Mouse (Mus musculus) cerebellum, adult 8-10 months (tissue): ENCODE results near the gene Cluap1.

Experiments
- DNase-seq: peaks from one replicate; pipeline ENCODE4 v3.0.0; 2022

The Cluap1 gene

DNA sequence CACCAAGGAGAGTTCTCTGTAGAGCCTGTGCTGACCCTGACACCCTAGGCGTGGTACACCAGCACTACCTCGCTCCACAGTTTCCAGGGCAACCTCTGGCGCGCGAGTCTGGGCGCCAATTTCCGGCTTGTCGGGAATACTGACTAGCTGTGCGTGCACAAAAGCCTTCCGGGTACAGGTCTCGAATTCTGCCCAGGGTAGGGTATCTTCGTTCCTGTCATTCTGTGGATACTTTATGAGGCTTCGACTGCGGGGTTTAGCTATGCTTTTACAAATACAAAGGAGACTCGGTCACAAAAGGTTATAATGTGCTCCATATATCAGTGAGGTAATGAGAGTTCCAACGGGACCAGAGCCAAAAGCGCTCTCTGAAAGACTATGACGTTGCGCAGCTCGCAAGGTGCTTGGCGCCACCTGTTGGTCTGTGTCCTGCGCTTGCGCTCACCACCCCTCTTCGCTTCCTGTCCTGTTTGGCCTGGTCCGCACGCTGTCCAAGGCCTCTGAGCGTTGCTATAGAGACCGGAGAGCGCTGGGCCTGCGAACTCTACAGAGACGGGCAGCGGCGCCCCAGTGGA, at the start of gene Cluap1, which contains the start of gene 1700037C18Rik:
Gene Cluap1 (plus strand): TSS at position 265 of the 575 bp plus-strand sequence.
Gene 1700037C18Rik (minus strand): TSS at position 153 of the 575 bp plus-strand sequence.
- peak; percentile 95 for DNase-seq

DNA sequence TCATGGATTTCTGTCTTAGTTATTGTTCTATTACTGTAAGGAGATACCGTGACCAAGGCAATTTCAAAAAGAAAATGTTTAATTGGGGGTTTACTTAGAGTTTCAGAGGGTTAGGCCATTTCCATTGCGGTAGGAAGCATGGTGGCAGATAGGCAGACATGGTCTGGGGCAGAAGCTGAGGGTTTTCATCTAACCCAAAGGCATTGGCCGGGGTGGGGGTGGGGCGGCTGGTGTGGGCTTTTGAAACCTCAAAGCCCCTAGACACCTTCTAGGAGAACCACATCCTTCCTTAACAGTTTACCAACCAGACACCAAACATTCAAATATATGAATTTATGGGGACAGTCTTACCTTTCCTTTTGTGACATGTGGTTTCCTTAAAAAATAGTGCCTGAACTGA, 49.3 kb upstream of the Cluap1 start:
- DNase-seq, result no peak

DNA sequence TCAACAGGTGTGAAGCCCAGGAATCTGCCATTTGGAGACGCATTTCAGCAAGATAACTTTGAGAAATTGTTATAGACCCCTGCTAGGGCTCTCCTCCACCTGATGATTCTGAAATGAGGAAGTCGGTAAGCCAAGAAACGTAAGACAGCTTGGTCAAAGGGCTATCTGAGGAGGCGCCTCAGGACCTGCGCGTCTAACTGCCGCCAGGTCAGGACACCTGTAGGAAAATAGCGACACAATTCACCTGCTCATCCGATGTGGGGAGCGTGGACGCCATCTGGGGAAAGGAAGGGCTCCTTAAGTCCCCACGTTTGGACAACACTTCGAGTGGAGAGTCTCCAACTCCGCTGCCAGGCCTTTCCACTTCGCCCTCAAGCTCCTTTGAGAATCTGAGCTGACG, 36.8 kb upstream of the Cluap1 start:
- no peak for DNase-seq

DNA sequence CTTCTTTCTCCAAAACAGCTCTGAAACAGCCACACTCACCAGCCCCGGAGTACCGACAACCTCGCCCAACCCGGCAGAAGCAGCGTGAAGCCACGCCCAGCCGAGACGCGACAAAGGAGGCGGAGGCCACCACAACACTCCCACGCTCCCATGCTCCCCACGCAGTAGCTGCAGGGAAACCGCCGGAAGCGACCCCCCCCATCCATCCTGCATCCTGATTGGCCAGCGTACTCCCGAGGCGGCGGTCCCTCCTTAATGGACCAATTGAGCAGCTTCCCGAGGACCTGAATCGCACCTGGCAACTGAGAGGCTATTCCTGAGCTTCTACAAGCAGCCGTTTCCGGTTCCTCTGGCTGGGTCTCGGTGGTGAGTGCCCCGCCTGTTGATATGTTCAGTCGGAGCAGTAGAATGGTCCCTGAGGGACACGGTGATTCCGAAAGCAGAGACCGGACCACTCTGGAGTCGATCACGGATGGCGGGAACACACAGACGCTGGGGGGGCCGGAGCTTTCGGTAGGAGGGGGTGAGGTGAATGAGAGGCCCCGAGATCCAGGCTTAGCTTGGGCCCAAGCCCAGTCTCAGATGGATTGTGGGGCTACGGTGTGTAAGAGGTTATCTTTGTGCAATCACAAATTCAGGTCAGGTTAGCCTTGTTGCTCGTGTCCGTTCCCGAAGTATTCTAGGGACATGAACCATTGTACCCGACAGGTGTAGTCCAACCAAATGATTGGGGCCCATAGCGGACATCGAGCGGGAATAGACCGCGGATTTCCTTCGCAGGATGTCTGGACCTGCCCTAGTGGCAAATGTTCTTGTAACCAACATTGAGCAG, 36.2 kb upstream of the Cluap1 start, which contains the start of gene Naa60:
Gene Naa60 (plus strand): TSS at position 160 of the 832 bp plus-strand sequence.
- peak; percentile 83 for DNase-seq

DNA sequence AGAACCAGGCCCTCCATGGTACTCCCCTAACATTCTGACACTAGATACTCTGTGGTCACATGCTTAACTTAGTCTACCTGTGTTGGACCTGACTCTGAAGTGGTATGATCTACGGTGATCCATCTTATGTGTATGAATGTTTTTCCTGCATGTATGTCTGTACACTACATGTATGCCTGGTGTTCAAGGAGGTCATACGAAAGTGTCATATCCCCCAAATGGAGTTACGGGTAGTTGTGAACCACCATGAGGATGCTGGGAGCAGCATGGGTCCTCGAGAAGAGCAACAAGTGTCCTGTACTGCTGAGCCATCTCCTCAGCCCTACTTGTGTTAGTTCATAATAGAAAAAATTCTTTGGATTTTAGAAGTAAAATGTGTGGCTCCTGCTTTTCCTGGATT, 32.3 kb upstream of the Cluap1 start:
- DNase-seq, result no peak

DNA sequence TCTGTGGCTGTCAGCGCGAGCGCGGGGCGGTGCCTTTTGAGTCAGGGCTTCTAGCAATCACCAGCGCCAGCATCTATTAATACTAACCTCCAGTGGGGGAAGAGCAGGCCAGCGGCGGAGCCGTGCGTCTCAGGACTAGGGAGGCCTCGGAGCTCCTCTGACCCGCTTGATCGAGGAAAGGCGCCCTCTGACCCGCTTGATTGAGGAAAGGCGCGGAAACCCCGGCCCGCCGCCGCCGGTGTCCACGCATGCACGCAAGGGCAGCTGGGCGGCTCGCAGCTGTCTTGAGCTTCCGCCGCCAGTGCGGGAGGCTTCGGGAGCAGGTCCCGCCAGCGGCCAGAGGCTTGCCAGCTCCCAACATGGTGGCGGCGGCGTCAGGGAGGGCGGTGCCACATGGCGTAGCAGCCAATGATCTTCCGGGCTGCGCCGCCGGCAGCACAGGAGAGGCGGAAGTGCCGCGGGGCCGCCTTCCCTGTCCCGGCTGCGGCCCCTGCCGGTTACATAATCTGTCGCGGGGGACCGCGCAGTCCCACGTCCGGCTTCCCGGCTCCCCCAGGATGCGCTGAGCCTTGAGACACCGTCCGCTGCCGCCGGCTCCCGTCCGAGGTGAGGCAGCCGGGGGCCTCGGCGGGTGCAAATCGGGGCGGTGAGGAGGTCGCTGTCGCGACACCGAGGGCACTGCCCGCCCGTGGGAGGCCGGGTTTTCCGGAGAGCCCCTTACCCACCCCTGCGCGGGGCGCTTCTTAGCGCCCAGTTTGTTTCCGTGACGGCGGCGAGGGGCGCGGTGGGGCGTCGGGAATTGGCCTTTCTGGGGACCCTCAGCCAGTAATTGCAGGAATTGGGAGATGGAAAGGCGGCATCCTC, 24.2 kb upstream of the Cluap1 start, which contains the start of the genes Zfp597 and Gm20695:
Gene Zfp597 (minus strand): TSS at position 361 of the 864 bp plus-strand sequence.
Gene Gm20695 (plus strand): TSS at position 448 of the 864 bp plus-strand sequence.
- peak; percentile 92 for DNase-seq

DNA sequence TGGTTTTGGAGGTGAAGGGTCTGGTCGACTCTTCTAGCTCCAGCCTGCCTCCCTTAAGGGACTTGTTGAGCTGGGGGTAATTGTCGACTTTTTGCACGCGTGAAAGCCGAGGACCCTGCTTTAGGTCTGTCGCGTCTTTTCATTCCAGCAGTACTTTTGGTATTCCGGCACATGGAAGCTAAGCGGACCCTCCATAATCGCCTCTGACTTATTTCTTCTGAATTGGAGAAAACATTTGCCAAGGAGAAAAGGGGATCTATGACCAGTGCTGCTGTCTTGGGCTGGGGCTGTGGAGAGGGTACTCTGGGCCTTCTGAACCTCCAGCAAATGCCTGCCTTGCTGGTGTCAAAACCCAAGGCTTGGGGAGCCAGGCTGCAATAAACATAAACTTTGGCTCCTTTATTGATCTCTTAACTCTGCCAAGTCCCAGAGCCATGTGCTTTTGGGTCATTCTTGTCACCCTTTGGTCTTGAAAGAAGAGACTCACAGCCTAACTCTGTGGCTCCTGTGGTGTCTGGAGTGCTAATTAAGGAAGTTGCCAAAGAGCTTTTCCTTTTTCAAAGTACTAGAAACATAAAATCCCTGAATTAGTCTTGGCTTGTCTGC, 23.4 kb upstream of the Cluap1 start:
- no peak for DNase-seq

DNA sequence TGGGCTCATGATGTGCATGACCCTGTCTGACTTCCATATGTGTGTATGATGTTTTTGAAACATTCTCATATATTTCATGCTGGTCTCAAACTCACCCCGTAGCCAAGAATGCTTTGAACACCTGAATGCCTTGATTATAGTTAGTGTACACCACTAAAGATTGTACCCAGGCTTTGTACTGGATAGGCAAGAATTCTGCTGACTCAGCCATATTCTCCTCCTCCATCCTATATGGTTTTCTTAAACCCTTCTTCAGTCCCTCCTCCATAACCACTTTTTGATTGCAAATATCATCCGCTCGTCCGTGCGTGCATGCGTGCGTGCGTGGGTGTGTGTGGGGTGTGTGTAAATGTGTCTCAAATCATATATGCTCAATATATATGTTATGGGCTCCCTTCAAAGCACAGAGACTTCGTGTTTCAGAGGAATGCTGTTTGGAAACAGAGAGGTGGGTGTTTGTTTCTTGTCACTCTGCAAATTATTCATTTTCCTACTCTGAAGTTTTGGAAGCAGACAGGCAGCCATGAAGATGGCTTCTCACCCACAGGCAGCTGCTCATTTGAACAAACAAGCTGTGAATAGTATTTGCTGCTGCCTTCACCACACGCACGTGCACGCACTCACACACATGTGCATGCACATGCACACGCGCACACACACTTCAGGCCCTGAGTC, 16.8 kb upstream of the Cluap1 start:
- no peak for DNase-seq

DNA sequence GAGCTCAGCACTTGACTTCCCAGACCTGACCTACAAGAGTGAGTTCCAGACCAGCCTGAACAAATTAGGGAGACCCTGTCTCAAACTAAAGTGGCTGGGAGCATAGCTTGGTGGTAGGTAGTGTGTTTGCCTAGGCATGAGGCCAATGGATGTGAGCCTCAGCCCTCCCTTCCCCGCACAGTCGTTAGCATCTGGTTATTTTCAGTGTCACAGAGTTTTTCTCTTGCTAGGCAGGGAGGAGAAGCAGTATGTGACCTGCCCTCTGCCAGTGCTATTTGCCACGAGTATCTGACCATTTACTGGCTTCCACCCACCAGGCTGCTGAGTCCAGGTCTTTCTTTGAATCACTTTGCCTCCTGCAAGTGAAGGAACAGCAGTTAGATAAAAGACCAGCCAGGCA, 14.9 kb upstream of the Cluap1 start:
- no peak for DNase-seq

DNA sequence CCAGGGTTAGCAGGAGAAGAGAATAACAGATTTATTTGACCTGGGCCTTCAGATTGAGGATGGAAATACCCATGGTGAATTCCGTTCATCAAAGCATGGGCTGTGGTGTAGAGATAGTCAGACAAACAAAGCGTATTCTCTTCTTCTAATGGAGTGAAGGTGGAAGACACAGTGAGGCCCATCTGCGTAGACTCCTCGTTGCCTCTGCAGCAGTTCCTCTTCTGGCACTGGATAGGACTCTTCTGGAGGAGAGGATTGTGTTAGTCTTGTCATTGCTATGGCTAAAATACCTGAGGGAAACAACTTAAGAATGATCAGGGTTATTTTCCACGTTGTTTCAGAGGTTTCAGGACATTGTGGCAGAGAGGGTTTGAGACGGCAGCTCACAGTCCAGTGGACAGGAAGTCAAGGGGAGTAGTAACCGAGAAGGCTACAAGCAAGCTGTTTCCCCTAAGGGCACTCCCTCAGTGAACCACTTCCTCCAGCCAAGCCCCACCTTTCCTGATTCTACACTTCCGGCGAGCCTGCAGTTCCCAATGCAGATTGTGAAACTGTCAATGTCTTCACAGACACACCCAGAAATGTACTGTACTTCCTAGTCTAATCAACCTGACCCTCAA, 13.3 kb upstream of the Cluap1 start:
- no peak for DNase-seq

DNA sequence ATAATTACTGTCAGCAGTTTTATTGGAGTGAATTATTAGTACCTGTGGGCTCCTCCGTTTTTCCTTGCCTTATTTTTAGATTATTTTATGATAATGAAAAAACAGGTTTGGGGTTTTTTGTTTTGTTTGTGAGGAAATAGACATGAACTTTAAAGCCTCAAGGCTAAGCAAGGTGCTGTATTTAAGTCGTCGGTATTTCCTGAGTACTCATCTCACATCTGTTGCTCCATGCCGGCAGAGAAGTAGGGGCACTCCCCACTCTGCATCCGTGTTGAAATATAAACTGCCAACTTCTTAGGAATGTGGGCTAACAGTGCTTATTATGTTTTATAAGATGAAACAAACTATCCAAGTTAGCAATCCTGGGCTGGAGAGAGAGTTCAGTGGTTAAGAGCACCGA, 12.6 kb upstream of the Cluap1 start:
- no peak for DNase-seq

DNA sequence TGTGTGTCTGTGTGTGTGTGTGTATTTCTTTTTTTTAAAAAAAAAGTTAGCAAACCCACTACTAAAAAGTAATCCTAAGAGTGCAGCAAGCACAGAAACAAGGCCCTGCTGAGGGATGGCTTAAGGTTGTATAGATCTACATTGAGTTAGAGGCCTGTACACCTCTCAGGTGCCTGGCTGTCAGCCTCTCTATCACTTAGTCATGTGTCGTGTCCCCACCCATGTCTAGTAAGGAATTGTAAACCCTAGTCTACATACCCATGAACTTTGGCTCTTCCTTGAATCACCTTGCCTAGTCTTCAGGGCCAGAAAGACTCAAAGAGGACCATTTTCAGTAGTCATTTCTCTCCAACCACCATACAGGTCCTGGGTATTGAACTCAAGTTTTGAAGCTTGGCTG, 12.0 kb upstream of the Cluap1 start:
- DNase-seq, result no peak

DNA sequence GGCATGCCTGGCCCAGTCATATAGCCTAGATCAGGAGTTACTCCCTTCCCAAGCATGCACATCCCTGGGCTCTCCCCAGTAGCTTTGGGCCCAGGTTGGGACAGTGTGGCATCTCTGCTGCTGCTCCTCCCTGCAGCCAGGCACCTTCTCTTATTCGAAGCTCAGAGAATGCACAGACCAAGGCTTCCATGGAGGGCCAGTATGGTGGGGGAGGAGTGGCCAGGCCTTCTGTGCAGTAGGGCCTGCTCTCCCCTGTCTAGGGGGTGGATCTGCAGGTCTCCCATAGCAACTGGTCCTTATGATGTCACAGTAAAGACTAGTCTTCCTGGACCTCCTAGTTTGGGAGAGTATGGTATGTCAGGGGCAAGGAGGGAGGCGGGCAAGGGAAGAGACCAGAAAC, 1.1 kb upstream of the Cluap1 start:
- DNase-seq, result no peak

DNA sequence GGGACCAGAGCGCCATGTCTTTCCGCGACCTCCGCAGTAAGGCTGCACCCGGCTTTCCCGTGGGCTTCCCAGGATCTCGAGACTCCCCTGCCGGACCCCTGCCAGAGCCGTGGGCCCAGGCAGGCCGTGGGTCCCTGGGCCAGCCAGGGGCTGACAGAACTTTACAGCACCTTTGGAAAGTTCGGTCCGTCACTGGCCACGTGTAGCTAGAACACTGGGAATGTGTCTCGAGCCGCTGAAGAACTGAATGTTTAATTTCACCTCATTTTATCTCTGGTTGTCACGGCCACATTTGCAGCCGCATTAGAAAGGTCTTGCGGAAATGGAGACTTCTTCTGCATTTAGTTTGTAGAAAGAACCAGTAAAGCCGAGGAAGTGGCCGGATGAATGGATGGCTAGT, 517 bp downstream of the Cluap1 start:
- no peak for DNase-seq

DNA sequence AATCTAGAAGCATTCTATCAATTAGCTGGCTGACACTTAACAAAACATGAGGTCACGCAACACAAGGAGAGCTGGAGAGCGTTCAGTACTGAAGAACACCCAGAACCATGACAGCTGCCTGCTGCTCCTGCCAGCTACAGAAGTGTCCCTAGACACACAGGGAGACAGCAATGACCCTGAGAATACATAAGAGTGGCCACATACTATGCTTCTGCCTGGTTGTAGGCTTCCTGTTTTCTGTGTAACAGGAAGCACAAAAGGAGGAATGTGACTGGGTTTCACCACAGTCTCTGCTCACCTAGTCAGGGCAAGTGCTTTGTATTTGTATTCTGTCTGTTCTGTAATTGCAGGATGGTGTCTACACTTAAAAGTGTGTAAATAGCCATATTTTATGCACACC, 12.2 kb downstream of the Cluap1 start:
- DNase-seq, result no peak

DNA sequence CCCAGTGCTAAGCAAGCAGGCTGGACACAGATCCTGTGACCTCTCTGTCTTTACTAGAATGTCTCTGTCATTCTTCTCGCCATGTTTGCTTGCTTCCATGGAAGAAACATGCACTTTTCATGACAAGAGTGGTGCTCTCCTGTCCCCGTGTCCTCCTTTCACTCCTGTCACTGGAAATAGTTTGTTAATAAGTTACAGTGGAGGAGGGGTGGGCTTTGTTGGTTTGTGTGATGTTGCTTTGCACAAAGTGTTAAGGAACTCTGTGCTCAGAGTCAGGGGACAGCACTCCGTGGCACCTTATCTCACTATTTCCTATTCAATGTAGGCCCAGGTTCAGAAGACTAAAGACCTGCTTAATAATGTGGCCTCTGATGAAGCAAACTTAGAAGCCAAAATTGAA, 14.9 kb downstream of the Cluap1 start:
- no peak for DNase-seq

DNA sequence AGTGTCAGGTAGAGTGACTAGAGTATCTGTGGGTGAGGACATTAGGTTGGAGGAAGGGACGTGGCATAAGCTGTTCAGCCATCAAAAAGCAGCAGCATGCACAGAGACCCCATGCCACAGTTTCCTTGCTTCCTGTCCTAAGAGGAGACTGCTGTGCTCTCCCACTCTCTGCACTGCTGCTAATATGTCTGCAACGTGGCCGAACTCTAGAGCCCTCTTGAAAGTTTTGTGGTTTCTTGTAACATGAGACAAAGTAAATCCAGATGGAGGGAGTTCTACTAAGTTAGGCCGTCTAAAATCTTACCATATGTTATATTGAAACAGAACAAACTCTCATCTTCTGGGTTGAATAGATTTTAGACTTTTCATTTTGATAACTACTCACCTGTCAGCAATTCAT, 15.4 kb downstream of the Cluap1 start:
- DNase-seq, result no peak

DNA sequence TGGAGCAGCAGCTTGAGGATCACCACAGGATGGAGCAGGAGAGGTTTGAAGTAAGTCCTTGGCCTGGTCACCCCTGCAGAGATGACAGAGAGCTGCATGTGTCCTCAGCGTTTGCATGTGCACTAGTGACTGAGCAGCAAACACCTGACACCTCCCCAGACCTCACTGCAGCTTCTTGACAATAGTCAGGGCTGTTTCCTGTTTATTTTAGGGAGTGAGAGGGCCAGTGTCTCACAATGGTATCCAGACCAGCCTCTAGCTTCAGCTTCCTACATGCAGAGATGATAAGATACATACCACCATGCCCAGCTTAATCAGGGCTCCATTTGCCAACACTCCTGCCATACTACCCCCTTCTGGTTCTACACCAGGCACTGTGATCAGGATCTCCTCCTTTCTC, 20.0 kb downstream of the Cluap1 start:
- no peak for DNase-seq

DNA sequence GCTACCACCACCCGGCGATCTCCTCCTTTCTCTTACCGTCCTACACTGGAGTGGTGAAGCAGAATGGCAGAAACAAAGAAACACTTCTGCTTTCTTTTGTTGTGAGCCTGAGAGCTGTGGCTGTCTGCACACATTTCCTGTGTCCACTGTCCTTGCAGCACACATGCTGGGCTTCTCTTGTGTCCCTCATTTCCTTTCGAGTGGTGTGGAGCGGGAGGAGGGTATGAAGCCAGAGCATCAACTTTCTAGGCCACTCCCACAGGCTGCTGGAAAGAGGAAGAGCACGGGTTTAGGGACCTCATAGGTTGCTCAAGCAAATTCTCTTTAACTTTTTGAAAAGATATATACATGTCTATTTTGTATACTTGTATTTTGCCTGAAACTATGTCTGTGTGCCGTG, 20.6 kb downstream of the Cluap1 start:
- DNase-seq, result no peak

DNA sequence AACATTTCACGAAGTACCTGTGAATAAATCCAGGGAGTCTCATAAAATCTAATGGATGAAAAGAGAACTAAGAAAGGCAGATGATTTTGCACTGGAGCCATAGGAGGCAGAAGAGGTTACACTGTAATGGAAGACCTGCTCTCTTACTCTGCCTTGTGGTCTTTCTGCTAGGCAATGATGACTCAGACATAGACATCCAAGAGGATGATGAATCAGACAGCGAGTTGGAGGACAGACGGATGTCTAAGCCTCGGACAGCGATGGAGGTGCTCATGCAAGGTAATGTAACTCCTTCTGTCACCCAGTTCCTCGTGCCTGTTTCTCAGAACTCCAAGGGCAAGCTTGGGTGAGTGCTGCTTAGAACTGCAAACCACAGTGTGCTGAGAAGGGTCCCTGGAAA, 24.9 kb downstream of the Cluap1 start:
- no peak for DNase-seq

DNA sequence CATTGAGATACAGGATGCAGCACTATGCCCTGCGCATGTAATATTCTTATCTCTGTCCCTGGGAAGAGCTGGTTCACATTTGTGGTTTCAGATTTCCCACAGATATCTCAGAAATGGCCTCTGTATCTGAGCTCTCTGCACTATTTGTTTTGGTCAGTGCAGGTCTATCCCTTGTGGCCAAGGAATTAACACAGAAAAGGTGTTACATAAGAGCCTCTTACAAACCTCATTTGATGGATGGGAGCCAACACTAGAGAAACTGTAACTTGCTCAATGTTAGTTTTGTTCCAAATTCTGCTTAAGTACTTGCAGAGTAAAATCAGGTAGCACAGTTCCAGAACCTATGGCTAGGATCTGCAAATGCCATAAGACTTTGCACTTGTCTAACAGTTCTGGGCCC, 25.5 kb downstream of the Cluap1 start:
- DNase-seq, result no peak

DNA sequence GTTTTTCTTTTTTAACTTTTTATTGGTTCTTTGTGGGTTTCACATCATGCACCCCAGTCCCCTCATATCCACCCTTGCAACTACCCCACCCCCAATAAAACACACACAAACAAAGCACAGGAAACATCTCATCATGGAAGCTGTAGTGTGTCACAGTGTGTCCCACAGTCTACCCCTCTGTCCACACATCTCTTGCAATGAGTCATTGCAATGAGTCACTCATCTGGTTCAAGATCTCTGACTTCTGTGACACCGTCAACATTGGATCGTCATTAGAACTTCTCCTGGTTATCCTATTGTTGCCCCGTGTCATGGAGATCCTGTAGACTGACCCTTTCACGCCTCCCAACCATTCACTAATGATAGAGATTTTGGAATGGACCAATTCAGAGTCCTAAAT, 26.1 kb downstream of the Cluap1 start:
- DNase-seq, result no peak
